Mouse (Mus musculus): ENCODE results near the gene Arhgap23.

- no peak for TF ChIP-seq EP300 (IDR thresholded peaks at IDR 0.05)
- peak; percentile 80 for TF ChIP-seq CTCF (IDR thresholded peaks at IDR 0.05)
Measured at GRCm38 (mm10) chr11:97408171-97408570, 7.2 kb upstream of the Arhgap23 start.
